Mouse (Mus musculus): ENCODE measurements around the gene Smim24.

DNA sequence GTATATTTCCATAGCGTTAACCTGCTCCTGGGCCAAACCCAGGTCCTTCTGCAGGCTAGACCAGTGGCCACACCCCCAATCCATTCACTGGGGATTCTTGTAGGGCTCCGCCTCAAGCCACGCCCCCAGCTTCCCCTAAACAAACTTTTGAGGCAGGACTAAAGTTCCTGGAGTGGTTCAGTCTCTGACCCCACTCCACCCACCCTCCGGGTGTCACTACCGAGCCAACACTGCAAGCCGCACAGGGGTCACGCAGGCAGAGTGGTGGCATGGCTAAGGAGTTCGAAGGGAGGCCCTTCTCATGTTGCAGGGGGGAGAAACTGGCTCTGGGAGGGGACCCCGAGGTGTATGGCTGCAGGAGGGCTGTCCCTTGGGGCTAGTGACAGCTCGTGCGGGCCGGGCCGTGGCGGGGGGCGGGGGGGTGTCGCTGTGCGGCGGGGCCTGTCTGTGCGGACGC lies 36.8 kb downstream of the Smim24 start:
- TF ChIP-seq CTCF (IDR thresholded peaks at IDR 0.05; ENCODE audit: low read depth) (peak; percentile 19; the same call in 1 of the 2 replicates), EP300 (IDR thresholded peaks at IDR 0.05; ENCODE audit: low read depth) (no peak)

Data from liver, postnatal 0 days (tissue).